Mouse (Mus musculus) heart, adult 2 months (tissue): ENCODE results near the gene Stk32c.

Source experiments
- CTCF ChIP-seq: fragments of 200-600 bp; IDR thresholded peaks from 2 replicates; pipeline ENCODE4 v1.8.1; 2022; ENCODE audit warnings: antibody characterized with exemption, mild to moderate bottlenecking, moderate library complexity
- EP300 ChIP-seq: fragments of 200-500 bp; IDR thresholded peaks from 2 replicates; pipeline ENCODE4 v1.6.1; 2011; ENCODE audit warnings: low read depth, low read length, control low read depth; ENCODE audit not compliant: insufficient read depth

DNA sequence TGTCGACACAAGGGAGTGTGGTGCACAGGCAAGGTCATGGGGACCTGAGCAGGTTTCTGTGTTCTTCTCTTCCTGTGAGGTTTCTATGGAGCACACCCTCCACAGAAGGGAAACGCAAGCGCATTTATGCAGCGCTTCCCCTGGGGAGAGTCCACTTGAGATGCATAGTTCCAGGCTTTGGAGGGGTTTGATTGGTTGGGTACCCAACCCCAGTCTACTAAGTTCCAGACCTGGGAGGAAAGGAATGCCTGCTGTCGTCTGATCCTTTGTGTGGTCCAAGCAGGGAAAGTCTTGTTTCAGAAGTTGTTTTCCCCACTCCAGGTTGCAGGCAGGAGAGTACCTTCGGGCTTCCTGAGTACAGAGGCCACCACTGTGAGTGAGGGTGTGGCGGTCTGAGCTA, 134.0 kb downstream of the Stk32c start:
- no peak for TF ChIP-seq CTCF
- TF ChIP-seq EP300: no peak
